Mouse (Mus musculus) stomach, embryonic 14.5 days (tissue): ENCODE results near the gene Fgd5. TPM values are rescaled to one million over a fixed set of nuclear protein-coding genes. Genes with fewer than 3 reads are reported as not detected.

ENCODE experiments used
- ATAC-seq: fragments of 200-750 bp; cut with Nextera tagmentation; 2 replicates; pipeline ENCODE4 v1.8.0; 2017; ENCODE audit warnings: low read depth, moderate TSS enrichment; ENCODE audit not compliant: insufficient number of reproducible peaks, insufficient read depth, low FRiP score
- H3K27ac ChIP-seq: fragments of 300-500 bp; sonication (generic); 2 replicates; pipeline ENCODE4 v1.5.1; 2014; ENCODE audit warnings: mild to moderate bottlenecking, low read length, moderate library complexity, mixed read lengths
- H3K27me3 ChIP-seq: fragments of 300-500 bp; sonication (generic); 2 replicates; pipeline ENCODE4 v1.6.1; 2014; ENCODE audit warnings: low read length, control low read depth, mixed read lengths; ENCODE audit not compliant: control insufficient read depth, insufficient read depth
- H3K36me3 ChIP-seq: fragments of 300-500 bp; sonication (generic); 2 replicates; pipeline ENCODE4 v1.6.1; 2014; ENCODE audit warnings: mild to moderate bottlenecking, control low read depth, low read length, moderate library complexity, mixed read lengths; ENCODE audit not compliant: control insufficient read depth, insufficient read depth
- H3K4me1 ChIP-seq: fragments of 300-500 bp; sonication (generic); 2 replicates; pipeline ENCODE4 v1.6.1; 2014; ENCODE audit warnings: low read length, control low read depth, mixed read lengths; ENCODE audit not compliant: control insufficient read depth, insufficient read depth
- H3K4me2 ChIP-seq: fragments of 300-500 bp; sonication (generic); replicated peaks from 2 replicates; pipeline ENCODE4 v1.6.1; 2014; ENCODE audit warnings: low read depth, low read length, control low read depth
- H3K4me3 ChIP-seq: fragments of 300-500 bp; sonication (generic); 2 replicates; pipeline ENCODE4 v1.5.1; 2014; ENCODE audit warnings: low read depth, low read length, control low read depth
- H3K9ac ChIP-seq: fragments of 300-500 bp; sonication (generic); replicated peaks from 2 replicates; pipeline ENCODE4 v1.6.1; 2014; ENCODE audit warnings: low read depth, mild to moderate bottlenecking, control low read depth, low read length, moderate library complexity, mixed read lengths
- H3K9me3 ChIP-seq: fragments of 300-500 bp; sonication (generic); 2 replicates; pipeline ENCODE4 v1.6.1; 2016; ENCODE audit warnings: low read depth, low read length, control low read depth; ENCODE audit not compliant: control insufficient read depth
- WGBS: fragments of 180-500 bp; shearing (Covaris S2); extraction: QIAGEN DNeasy Blood & Tissue Kit; methylation state at CpG from one replicate; pipeline ENCODE4 v1.1.7; 2014; 5-methylcytosine and 5-hydroxymethylcytosine counted together
- polyA plus RNA-seq: library from polyadenylated mRNA; unstranded; fragments of >200 nt; fragmentation: Nextera tagmentation; extraction: Ambion mirVana; gene quantifications from 2 replicates; pipeline ENCODE4 v1.2.1, GENCODE M21; 2014

The Fgd5 gene
- polyA plus RNA-seq, 1 experiment from 2014 or later, result 5.1 TPM

- H3K9ac ChIP-seq, result no peak overlapping the region
- no peak overlapping the region for H3K27ac ChIP-seq
- H3K4me3 ChIP-seq, result no peak overlapping the region
- H3K9me3 ChIP-seq, result no peaks in the 10 kb centered on the region
- ATAC-seq, result no peak
- H3K4me2 ChIP-seq, result no peak overlapping the region
- no peaks in the 10 kb centered on the region for H3K4me1 ChIP-seq
- H3K36me3 ChIP-seq, result no peaks in the 10 kb centered on the region
- WGBS, result 78% methylated on average over 8 of the region's 8 CpGs
- H3K27me3 ChIP-seq, result no peaks in the 10 kb centered on the region
Measured at GRCm38 (mm10) chr6:91996072-91996471, 17.4 kb downstream of the Fgd5 start.

- no peak overlapping the region for H3K4me2 ChIP-seq
- WGBS, result 94% methylated on average over 1 of the region's 1 CpGs
- no peak for ATAC-seq
- no peaks in the 10 kb centered on the region for H3K4me1 ChIP-seq
- H3K9ac ChIP-seq, result no peak overlapping the region
- H3K27me3 ChIP-seq, result no peaks in the 10 kb centered on the region
- no peak overlapping the region for H3K4me3 ChIP-seq
- H3K36me3 ChIP-seq, result no peaks in the 10 kb centered on the region
- no peak overlapping the region for H3K27ac ChIP-seq
- no peaks in the 10 kb centered on the region for H3K9me3 ChIP-seq
Measured at GRCm38 (mm10) chr6:92002558-92003285, 24.0 kb downstream of the Fgd5 start.

GRCm38 (mm10) chr6:92003646-92004045 lies 25.0 kb downstream of the Fgd5 start:
- Histone ChIP-seq H3K4me3 (no peak overlapping the region), H3K9me3 (no peaks in the 10 kb centered on the region), H3K9ac (no peak overlapping the region), H3K4me1 (no peaks in the 10 kb centered on the region), H3K36me3 (no peaks in the 10 kb centered on the region), H3K27me3 (no peaks in the 10 kb centered on the region), H3K4me2 (no peak overlapping the region), H3K27ac (no peak overlapping the region)
- no peak for ATAC-seq
- WGBS, result 44% methylated on average over 2 of the region's 2 CpGs

GRCm38 (mm10) chr6:92004137-92004805 lies 25.6 kb downstream of the Fgd5 start:
- Histone ChIP-seq H3K4me1 (no peaks in the 10 kb centered on the region), H3K36me3 (no peaks in the 10 kb centered on the region), H3K27ac (no peak overlapping the region), H3K4me2 (no peak overlapping the region), H3K9ac (no peak overlapping the region), H3K27me3 (no peaks in the 10 kb centered on the region), H3K4me3 (no peak overlapping the region), H3K9me3 (no peaks in the 10 kb centered on the region)
- ATAC-seq, result no peak
- 39% methylated on average over 6 of the region's 6 CpGs for WGBS

GRCm38 (mm10) chr6:92004806-92005205 lies 26.1 kb downstream of the Fgd5 start:
- Histone ChIP-seq H3K36me3 (no peaks in the 10 kb centered on the region), H3K4me3 (no peak overlapping the region), H3K9me3 (no peaks in the 10 kb centered on the region), H3K9ac (no peak overlapping the region), H3K27me3 (no peaks in the 10 kb centered on the region), H3K4me1 (no peaks in the 10 kb centered on the region), H3K4me2 (no peak overlapping the region), H3K27ac (no peak overlapping the region)
- no peak for ATAC-seq
- 35% methylated on average over 3 of the region's 3 CpGs for WGBS

GRCm38 (mm10) chr6:92010895-92011294 lies 32.2 kb downstream of the Fgd5 start:
- no peak overlapping the region for H3K4me2 ChIP-seq

GRCm38 (mm10) chr6:92012413-92012812 lies 33.7 kb downstream of the Fgd5 start:
- H3K4me1 ChIP-seq, result no peaks in the 10 kb centered on the region
- no peak overlapping the region for H3K4me2 ChIP-seq
- H3K4me3 ChIP-seq, result no peak overlapping the region
- no peaks in the 10 kb centered on the region for H3K27me3 ChIP-seq
- H3K9ac ChIP-seq, result no peak overlapping the region
- H3K27ac ChIP-seq, result no peak overlapping the region
- H3K36me3 ChIP-seq, result no peaks in the 10 kb centered on the region
- ATAC-seq, result no peak
- H3K9me3 ChIP-seq, result no peaks in the 10 kb centered on the region
- 71% methylated on average over 5 of the region's 5 CpGs for WGBS

More at GRCm38 (mm10) chr6:92010895-92011294, 32.2 kb downstream of the Fgd5 start:
- Histone ChIP-seq H3K36me3 (no peaks in the 10 kb centered on the region), H3K27ac (no peak overlapping the region), H3K9ac (no peak overlapping the region), H3K27me3 (no peaks in the 10 kb centered on the region), H3K4me3 (no peak overlapping the region), H3K4me1 (no peaks in the 10 kb centered on the region), H3K9me3 (no peaks in the 10 kb centered on the region)
- ATAC-seq, result no peak
- 86% methylated on average over 2 of the region's 2 CpGs for WGBS

- Histone ChIP-seq H3K4me3 (no peak overlapping the region), H3K27me3 (no peaks in the 10 kb centered on the region), H3K9ac (no peak overlapping the region), H3K36me3 (no peaks in the 10 kb centered on the region), H3K9me3 (no peaks in the 10 kb centered on the region), H3K27ac (no peak overlapping the region), H3K4me2 (no peak overlapping the region), H3K4me1 (no peaks in the 10 kb centered on the region)
- no peak for ATAC-seq
- 93% methylated on average over 6 of the region's 6 CpGs for WGBS
Measured at GRCm38 (mm10) chr6:92013035-92013434, 34.4 kb downstream of the Fgd5 start.
